Mouse (Mus musculus): ENCODE data around the gene Gfpt2. TPM values are rescaled to one million over a fixed set of nuclear protein-coding genes. Genes with fewer than 3 reads are reported as not detected.

Gene Gfpt2
- total and polyA plus RNA-seq, 3 experiments: 0.04 TPM; not detected in 2

DNA sequence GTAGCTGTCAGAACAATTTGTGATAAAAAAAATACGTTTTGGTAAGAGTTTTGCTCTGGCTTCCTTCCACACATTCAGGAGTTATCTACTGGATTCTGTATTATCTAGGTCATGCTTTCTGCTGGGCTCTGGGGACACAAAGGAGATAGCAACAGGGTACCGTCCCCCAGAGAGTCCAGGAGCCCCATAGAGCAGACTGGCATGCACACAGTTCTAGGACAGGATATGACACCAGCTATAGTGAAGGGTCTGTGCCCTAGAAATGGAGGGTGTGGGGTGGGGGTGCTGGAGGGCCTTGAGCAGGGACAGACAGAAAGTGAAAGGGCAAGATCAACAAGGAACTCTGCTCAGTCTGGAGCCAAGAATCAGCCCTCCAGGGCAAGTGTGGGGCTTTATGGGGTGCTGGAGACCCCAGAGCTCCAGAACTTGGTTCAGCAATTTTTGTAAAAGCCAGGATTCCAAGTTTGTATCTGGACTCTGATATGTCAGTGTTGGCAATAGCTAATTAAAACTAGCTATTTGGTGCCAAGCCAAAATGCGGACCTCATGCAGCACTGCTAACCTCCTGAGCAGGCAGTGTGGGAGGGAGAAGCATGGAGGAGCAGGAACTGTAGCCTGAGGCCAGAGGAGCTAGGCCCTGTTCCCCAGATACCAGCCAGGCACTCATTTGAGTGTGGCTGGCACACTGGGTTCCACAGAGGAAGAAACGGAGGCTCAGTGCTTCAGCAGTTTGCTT is 54.3 kb downstream of the Gfpt2 start:
- H3K27me3 ChIP-seq (replicated peaks): no peaks in the 10 kb centered on the region
- dilution Hi-C loops (cut with MboI; ENCODE audit: extremely low pct_ligation_motif_present, extremely low pct_unique_long_range_greater_than_20kb, low sequenced_read_pairs) (no loop called here), in situ Hi-C loops (cut with MboI; ENCODE audit: low pct_ligation_motif_present, low pct_unique_long_range_greater_than_20kb, low sequenced_read_pairs) (no loop called here)
- H3K36me3 ChIP-seq (replicated peaks in 1 of 2; ENCODE audit: control insufficient read depth in 1 of 2, insufficient read depth in 1 of 2, low read length in 1 of 2): peaks cover 0 to 22% of the 10 kb centered on the region in 2 experiments
- H3K4me2 ChIP-seq (ENCODE audit: insufficient read depth, low read depth, poor library complexity, severe bottlenecking): peak overlapping the region; percentile 41; the same call in 1 of the 2 replicates
- no peak for TF ChIP-seq POLR2A (IDR thresholded peaks at IDR 0.05; ENCODE audit: low read depth, low read length)
- no peak for TF ChIP-seq ZC3H11A (IDR thresholded peaks at IDR 0.05; ENCODE audit: low read depth, low read length)
- no peak for TF ChIP-seq RAD21 (IDR thresholded peaks at IDR 0.05; ENCODE audit: low read depth, low read length)
- no peak for TF ChIP-seq ZMIZ1 (IDR thresholded peaks at IDR 0.05; ENCODE audit: low read depth, low read length)
- TF ChIP-seq HCFC1 (IDR thresholded peaks at IDR 0.05; ENCODE audit: low read depth, low read length): no peak
- no peak for TF ChIP-seq TBP (conservative IDR thresholded peaks at IDR 0.05; ENCODE audit: low read depth, low read length)
- TF ChIP-seq CHD1 (IDR thresholded peaks at IDR 0.05; ENCODE audit: low read depth, low read length): no peak
- no peak for TF ChIP-seq MAX (IDR thresholded peaks at IDR 0.05; ENCODE audit: low read length)
- no peak for TF ChIP-seq MXI1 (IDR thresholded peaks at IDR 0.05; ENCODE audit: low read depth, low read length)
- no peak for TF ChIP-seq SMC3 (IDR thresholded peaks at IDR 0.05; ENCODE audit: low read depth, low read length)
- TF ChIP-seq MEF2A (IDR thresholded peaks at IDR 0.05; ENCODE audit: borderline replicate concordance, low read depth, low read length): no peak
- TF ChIP-seq PAX5 (IDR thresholded peaks at IDR 0.05; ENCODE audit: low read length): no peak
- no peak for TF ChIP-seq ZNF384 (IDR thresholded peaks at IDR 0.05; ENCODE audit: low read depth, low read length)
- no peak for TF ChIP-seq ETS1 (conservative IDR thresholded peaks at IDR 0.05; ENCODE audit: low read depth, low read length)
- no peak for TF ChIP-seq RCOR1 (conservative IDR thresholded peaks at IDR 0.05; ENCODE audit: low read depth, low read length)
- H3K9me3 ChIP-seq (replicated peaks; ENCODE audit: low read length): no peaks in the 10 kb centered on the region
- H3K9ac ChIP-seq (ENCODE audit: insufficient read depth, low read depth): peak overlapping the region; percentile 76; the same call in 1 of the 2 replicates
- peak overlapping the region in 1 of 3 experiments; percentile 72 for H3K4me3 ChIP-seq (replicated peaks in 1 of 3; ENCODE audit: low read depth in 2 of 3, low read length in 2 of 3, poor library complexity in 1 of 3)
- peaks cover 2 to 31% of the 10 kb centered on the region in 2 experiments for H3K4me1 ChIP-seq (ENCODE audit: control insufficient read depth in 1 of 2, insufficient read depth in 2 of 2)
- no peak for DNase-seq (ENCODE audit: extremely low read depth)
- H3K79me2 ChIP-seq (replicated peaks; ENCODE audit: control insufficient read depth, extremely low read depth, insufficient read depth, poor library complexity, severe bottlenecking): no peaks in the 10 kb centered on the region
- no peak overlapping the region for H3K27ac ChIP-seq (ENCODE audit: insufficient read depth, low read depth)

GRCm38 (mm10) chr11:49850331-49850730 is 56.4 kb downstream of the Gfpt2 start:
- in situ Hi-C loops (cut with MboI; ENCODE audit: low pct_ligation_motif_present, low pct_unique_long_range_greater_than_20kb, low sequenced_read_pairs) (no loop called here), dilution Hi-C loops (cut with MboI; ENCODE audit: extremely low pct_ligation_motif_present, extremely low pct_unique_long_range_greater_than_20kb, low sequenced_read_pairs) (no loop called here)
- no peak overlapping the region for H3K27ac ChIP-seq (ENCODE audit: insufficient read depth, low read depth)
- H3K4me2 ChIP-seq (ENCODE audit: insufficient read depth, low read depth, poor library complexity, severe bottlenecking): no peak overlapping the region
- H3K9ac ChIP-seq (ENCODE audit: insufficient read depth, low read depth): no peak overlapping the region
- TF ChIP-seq MXI1 (IDR thresholded peaks at IDR 0.05; ENCODE audit: low read depth, low read length) (no peak), MAX (IDR thresholded peaks at IDR 0.05; ENCODE audit: low read length) (no peak), GABPA (IDR thresholded peaks at IDR 0.05; ENCODE audit: insufficient replicate concordance, low read depth, low read length) (no peak), SMC3 (IDR thresholded peaks at IDR 0.05; ENCODE audit: low read depth, low read length) (no peak), MAFK (IDR thresholded peaks at IDR 0.05; ENCODE audit: insufficient replicate concordance, low read length) (no peak), E2F4 (IDR thresholded peaks at IDR 0.05; ENCODE audit: insufficient replicate concordance, low read depth, low read length) (no peak), EP300 (IDR thresholded peaks at IDR 0.05; ENCODE audit: low read length) (no peak), RCOR1 (conservative IDR thresholded peaks at IDR 0.05; ENCODE audit: low read depth, low read length) (no peak), JUN (IDR thresholded peaks at IDR 0.05; ENCODE audit: insufficient read depth, low read depth, low read length) (no peak), ETS1 (conservative IDR thresholded peaks at IDR 0.05; ENCODE audit: low read depth, low read length) (no peak), TBP (conservative IDR thresholded peaks at IDR 0.05; ENCODE audit: low read depth, low read length) (no peak), BHLHE40 (IDR thresholded peaks at IDR 0.05; ENCODE audit: low read depth, low read length) (no peak), MYC (IDR thresholded peaks at IDR 0.05; ENCODE audit: low read depth, low read length) (no peak), UBTF (IDR thresholded peaks at IDR 0.05; ENCODE audit: low read depth, low read length) (no peak), TCF12 (IDR thresholded peaks at IDR 0.05; ENCODE audit: low read depth, low read length) (no peak), ELF1 (IDR thresholded peaks at IDR 0.05; ENCODE audit: low read depth, low read length) (no peak)
- H3K4me3 ChIP-seq (replicated peaks in 1 of 3; ENCODE audit: low read depth in 2 of 3, low read length in 2 of 3, poor library complexity in 1 of 3): no peak overlapping the region
- peaks cover 7 to 37% of the 10 kb centered on the region in 2 experiments for H3K36me3 ChIP-seq (replicated peaks in 1 of 2; ENCODE audit: control insufficient read depth in 1 of 2, insufficient read depth in 1 of 2, low read length in 1 of 2)
- no peaks in the 10 kb centered on the region for H3K27me3 ChIP-seq (replicated peaks)
- H3K9me3 ChIP-seq (replicated peaks; ENCODE audit: low read length): no peaks in the 10 kb centered on the region
- DNase-seq (ENCODE audit: extremely low read depth): no peak
- no peaks in the 10 kb centered on the region for H3K79me2 ChIP-seq (replicated peaks; ENCODE audit: control insufficient read depth, extremely low read depth, insufficient read depth, poor library complexity, severe bottlenecking)
- peaks cover 2 to 24% of the 10 kb centered on the region in 2 experiments for H3K4me1 ChIP-seq (ENCODE audit: control insufficient read depth in 1 of 2, insufficient read depth in 2 of 2)

Measured in CH12.LX (cell line).